Mouse (Mus musculus) megakaryocyte progenitor cell, adult 5-6 weeks (primary cell): Measurements from ENCODE around the gene Abca7. TPM values are rescaled to one million over a fixed set of nuclear protein-coding genes. Genes with fewer than 3 reads are reported as not detected.

Experiments
- ATAC-seq: replicated peaks from 2 replicates; pipeline ENCODE4 v1.8.0; 2016; ENCODE audit warnings: mild to moderate bottlenecking, moderate TSS enrichment, inconsistent platforms; ENCODE audit not compliant: poor library complexity
- total RNA-seq, 2 experiments: library from RNA; stranded (forward) in 1 of 2; stranded (reverse) in 1 of 2; fragments of 157-497, 149-512 nt in 1 of 2; fragments of 200-1000 nt in 1 of 2; gene quantifications; 2 replicates each; pipeline versions ENCODE4 v1.2.3 to v1.2.4; 2015 to 2017

Abca7 gene
- total RNA-seq, 2 experiments from 2014 or later = 15.4 to 17.5 TPM

DNA sequence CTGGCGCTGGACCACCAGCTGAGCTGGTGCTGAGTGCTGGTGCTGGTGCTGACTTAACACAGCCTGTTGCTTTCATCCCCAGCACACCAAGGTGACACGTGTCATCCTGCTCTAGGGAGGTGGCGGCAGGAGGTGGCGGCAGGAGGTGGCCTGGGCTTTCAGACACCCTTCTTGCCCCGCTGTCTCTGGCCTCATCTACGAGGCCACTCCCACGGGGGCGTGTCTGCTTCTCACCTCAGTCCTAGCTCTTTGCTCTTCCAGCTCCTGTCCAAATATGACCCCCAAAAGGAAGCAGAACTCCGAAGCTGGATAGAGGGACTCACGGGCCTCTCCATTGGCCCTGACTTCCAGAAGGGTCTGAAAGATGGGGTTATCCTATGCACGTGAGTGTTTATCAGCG lies 5.2 kb upstream of the Abca7 start:
- no peak for ATAC-seq

DNA sequence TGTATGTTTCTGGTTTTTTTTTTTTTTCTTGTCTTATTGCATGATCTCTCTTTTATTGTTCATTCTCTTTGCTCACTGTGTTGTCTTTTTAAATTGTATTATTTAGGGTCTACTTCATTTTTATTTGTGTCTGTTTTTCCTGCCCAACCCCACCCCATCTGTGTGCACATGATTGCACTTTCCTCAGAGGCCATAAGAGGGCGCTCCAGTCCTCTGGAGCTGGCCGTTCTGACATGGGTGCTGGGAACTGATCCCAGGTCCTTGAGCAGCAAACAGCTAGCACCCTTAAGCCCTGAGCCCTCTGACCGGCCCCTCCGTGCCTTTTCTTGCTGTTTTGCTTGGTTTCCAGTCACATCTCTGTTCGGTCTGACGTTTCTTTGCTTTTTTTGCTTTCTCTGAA lies 4.7 kb upstream of the Abca7 start:
- ATAC-seq = no peak

DNA sequence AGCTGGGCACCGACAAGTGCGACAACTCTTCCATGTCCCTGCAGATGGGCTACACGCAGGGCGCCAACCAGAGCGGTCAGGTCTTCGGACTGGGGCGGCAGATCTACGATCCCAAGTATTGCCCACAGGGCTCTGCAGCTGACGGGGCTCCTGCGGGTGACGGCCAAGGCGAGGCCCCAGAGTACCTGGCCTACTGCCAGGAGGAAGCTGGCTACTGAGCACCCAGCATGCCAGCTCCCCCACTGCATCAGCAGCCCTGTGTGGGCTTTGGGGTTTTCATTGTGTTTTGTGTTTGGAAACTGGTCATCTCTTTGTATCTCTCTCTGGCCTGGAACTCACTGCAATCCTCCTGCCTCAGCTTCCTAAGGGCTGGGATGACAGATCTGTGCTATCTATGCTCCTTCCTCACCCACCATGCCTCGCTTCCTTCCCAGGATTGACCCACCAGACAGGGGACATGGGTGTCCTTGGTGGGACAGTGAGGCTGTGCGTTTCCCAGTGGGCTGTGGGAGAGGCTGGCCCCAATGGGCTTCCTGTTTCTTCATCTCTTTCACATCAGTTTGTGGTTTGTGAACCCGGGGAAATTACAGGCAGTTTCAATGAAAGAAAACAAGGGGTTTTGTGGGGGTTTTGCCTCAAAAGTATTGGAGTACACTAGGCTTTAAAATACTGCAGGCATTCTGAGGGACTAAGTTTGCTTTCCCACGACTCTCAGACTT lies 1.7 kb upstream of the Abca7 start:
- ATAC-seq = peak; percentile 43

DNA sequence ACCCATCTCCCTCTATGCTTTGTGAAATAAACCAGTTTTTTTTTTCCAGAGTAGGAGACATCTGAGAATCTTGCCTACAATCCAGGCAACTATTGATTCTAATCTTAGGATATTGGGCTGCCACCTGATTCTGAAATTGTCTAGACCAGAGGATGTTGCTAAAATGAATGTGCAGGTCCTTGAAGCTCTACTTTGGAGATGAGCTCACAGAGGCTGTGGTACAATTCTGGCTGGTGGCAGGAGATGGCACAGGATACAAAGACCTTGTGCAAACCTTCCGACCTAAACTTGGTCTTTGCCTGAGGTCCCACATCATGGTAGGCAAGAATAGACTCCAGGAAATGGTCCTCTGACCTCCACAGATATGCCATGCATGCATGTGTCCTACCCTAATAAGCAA lies 658 bp upstream of the Abca7 start:
- ATAC-seq = no peak

- peak; percentile 52 for ATAC-seq
Measured at GRCm38 (mm10) chr10:79997034-79997760, 903 bp downstream of the Abca7 start.

GRCm38 (mm10) chr10:79997819-79998218 lies 1.5 kb downstream of the Abca7 start:
- peak; percentile 20 for ATAC-seq

DNA sequence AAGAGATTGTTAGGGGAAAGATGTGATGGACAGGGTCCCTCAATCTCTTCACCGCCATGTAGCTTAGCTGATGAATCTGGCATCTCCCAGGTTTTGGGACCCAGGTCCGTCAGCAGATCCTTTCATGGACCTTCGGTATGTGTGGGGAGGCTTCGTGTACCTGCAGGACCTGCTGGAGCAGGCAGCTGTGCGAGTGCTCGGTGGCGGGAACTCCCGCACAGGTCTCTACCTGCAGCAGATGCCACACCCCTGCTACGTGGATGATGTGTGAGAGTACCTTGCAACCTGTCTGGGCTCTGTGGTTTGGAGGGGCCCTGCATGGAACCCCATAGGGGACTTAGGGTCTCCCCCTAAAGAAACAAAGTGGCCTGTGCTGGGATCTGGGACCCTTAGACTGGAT lies 5.7 kb downstream of the Abca7 start:
- ATAC-seq = no peak

GRCm38 (mm10) chr10:80002829-80003228 lies 6.5 kb downstream of the Abca7 start:
- ATAC-seq = no peak

GRCm38 (mm10) chr10:80003374-80004232 lies 7.3 kb downstream of the Abca7 start:
- peak; percentile 85 for ATAC-seq

DNA sequence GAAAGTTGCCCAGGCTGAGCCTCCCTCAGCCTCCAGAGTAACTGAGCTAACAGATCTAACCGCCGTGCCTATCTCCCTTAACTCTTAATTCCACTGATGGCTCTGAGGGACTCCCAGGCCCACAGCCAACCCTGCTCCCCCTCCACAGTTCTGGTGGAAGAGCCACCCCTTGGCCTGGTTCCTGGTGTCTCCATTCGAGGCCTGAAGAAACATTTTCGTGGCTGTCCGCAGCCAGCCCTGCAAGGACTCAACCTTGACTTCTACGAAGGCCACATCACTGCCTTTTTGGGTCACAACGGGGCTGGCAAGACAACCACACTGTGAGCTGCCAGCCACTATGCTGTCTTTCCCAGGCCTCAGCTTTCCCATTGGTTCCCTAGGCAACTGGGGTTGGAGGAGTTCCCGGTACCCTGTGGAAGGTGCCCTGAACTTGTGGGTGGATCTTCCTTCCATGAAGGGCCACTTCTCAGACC lies 8.0 kb downstream of the Abca7 start:
- no peak for ATAC-seq

- no peak for ATAC-seq
Measured at GRCm38 (mm10) chr10:80011740-80012139, 15.4 kb downstream of the Abca7 start.

- no peak for ATAC-seq
Measured at GRCm38 (mm10) chr10:80013609-80014008, 17.3 kb downstream of the Abca7 start.

GRCm38 (mm10) chr10:80014484-80015290 lies 18.4 kb downstream of the Abca7 start:
- ATAC-seq = no peak

GRCm38 (mm10) chr10:80015583-80015982 lies 19.3 kb downstream of the Abca7 start:
- ATAC-seq = no peak

DNA sequence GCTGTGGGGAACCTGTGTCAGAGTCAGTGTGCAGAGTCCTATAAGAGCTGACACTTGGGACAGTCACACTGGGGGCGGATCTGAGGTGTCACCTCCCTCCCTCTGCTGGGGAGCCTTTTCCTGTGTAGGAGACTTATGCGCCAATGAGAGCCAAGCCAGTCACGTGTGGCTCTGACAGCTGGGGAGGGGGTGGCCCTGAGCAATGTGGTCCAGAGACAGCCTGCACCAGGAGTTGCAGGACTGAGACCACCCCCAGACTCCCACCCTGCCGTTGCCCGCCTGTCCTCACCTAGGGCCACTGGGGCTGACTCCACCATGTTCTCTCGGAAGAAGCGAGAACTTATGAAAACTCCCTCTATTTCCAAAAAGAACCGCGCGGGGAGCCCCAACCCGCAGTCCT lies 20.2 kb downstream of the Abca7 start, which contains the start of gene Arhgap45:
Arhgap45 (plus strand) TSS at position 143 of the 400 bp plus-strand sequence.
- ATAC-seq = peak; percentile 80

DNA sequence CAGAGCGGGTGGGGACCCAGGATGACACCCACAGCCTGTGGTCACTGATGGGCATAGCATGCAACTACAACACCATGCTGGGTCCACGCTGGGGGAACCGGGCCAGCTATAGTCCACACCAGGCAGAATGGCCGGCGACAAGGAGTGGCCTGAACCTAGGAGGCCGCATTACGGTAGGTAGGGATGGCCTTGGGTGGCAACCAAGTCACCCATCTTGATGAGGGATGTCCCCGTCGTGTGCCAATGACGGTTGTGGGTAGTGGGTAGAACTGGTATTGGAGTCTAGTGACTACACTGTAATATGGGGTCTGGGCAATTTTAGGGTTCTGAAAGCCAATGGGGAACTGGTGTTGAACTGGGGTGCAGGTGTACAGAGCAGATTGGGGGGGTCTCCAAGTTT lies 20.6 kb downstream of the Abca7 start:
- ATAC-seq = peak; percentile 26

DNA sequence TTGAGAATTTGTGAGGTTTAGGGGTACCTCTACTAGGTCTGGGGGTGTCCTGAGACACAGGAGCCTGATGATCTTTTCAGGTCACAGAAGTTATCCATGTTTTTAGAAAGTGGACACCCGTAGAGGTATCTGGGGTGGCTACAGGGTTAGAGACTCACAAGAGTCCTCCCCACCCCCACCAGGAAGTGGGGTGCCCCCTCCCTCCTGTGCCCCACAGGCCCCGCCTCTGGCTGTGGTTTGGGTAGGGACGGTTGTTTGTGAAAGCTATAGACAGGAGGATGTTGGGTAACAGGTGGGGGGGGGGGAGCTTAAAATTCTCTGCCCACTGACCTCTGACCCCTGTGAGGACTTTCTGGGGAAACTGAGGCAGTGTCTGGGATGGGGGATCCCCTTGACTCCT lies 21.1 kb downstream of the Abca7 start:
- peak; percentile 59 for ATAC-seq

DNA sequence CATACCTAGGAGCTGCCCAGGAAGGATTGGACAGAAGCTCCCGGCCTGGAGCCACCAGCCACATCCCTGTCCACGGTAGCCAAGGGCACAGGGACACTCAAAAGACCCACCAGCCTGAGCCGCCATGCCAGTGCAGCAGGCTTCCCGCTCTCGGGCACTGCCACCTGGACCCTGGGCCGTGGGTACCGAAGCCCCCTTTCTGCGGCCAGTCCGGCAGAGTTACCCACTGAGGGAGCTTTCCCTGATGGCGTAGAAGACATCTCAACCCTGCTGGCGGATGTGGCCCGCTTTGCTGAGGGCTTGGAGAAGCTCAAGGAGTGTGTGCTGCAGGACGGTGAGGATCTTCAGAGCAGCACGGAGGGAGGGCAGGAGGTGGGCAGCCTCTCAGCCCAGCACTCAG lies 21.5 kb downstream of the Abca7 start:
- no peak for ATAC-seq

GRCm38 (mm10) chr10:80018739-80019297 lies 22.5 kb downstream of the Abca7 start:
- 0 out of 2 replicates have a peak, but pooled peaks have one; percentile 7 for ATAC-seq
